Mouse (Mus musculus) gastrocnemius, adult 2 months (tissue): Measurements from ENCODE around the gene Nploc4. TPM values are rescaled to one million over a fixed set of nuclear protein-coding genes. Genes with fewer than 3 reads are reported as not detected.

Source experiments
- DNase-seq: peaks from one replicate; pipeline ENCODE4 v3.0.0; 2022
- H3K27ac ChIP-seq: fragments of 200-600 bp; 2 replicates; pipeline ENCODE4 v1.8.1; 2022; ENCODE audit warnings: mild to moderate bottlenecking
- H3K4me3 ChIP-seq: fragments of 200-600 bp; 2 replicates; pipeline ENCODE4 v1.8.1; 2022; ENCODE audit warnings: mild to moderate bottlenecking, moderate library complexity
- CTCF ChIP-seq: fragments of 200-600 bp; IDR thresholded peaks from 2 replicates; pipeline ENCODE4 v1.8.1; 2022; ENCODE audit warnings: antibody characterized with exemption, mild to moderate bottlenecking, moderate library complexity
- intact Hi-C: fragments of 180-260 bp; cut with DNase I; formaldehyde crosslinking; loops from one replicate; pipeline ENCODE4 v1.15.1; 2025
- microRNA-seq: library from miRNA; unstranded; fragments of <30 nt; microRNA quantifications from one replicate; pipeline ENCODE4 v1.2.0, GENCODE M21; 2021
- total RNA-seq, 2 experiments: library from RNA; stranded (reverse); gene quantifications; 2 replicates each; pipeline ENCODE4 v1.2.3; 2021

Nploc4 gene
- total RNA-seq, 2 experiments from 2014 or later = 75.8 to 94.9 TPM

- peak overlapping the region; percentile 60 for H3K27ac ChIP-seq
- intact Hi-C loops = no loop called here
- peak overlapping the region; percentile 57 for H3K4me3 ChIP-seq
- DNase-seq = peak; percentile 44
- TF ChIP-seq CTCF = no peak
Measured at GRCm38 (mm10) chr11:120345067-120345681, 92.3 kb downstream of the Nploc4 start.

GRCm38 (mm10) chr11:120344310-120344920, 93.1 kb downstream of the Nploc4 start:
- no peak for TF ChIP-seq CTCF
- no peak for DNase-seq
- Histone ChIP-seq H3K27ac (peak overlapping the region; percentile 48), H3K4me3 (peak overlapping the region; percentile 57; the same call in 1 of the 2 replicates)
- intact Hi-C loops = no loop called here

GRCm38 (mm10) chr11:120343519-120344309, 93.8 kb downstream of the Nploc4 start:
- DNase-seq = peak; percentile 39
- H3K27ac ChIP-seq = peak overlapping the region; percentile 48; the same call in 1 of the 2 replicates
- intact Hi-C loops = no loop called here
- TF ChIP-seq CTCF = no peak
- H3K4me3 ChIP-seq = no peak overlapping the region

GRCm38 (mm10) chr11:120342656-120343160, 94.8 kb downstream of the Nploc4 start:
- Histone ChIP-seq H3K27ac (no peak overlapping the region), H3K4me3 (no peak overlapping the region)
- intact Hi-C loops = no loop called here
- no peak for TF ChIP-seq CTCF
- no peak for DNase-seq

- DNase-seq = no peak
- Histone ChIP-seq H3K4me3 (no peak overlapping the region), H3K27ac (no peak overlapping the region)
- intact Hi-C loops = loop anchor here (2.0 kb wide), 1 partner anchor 31 kb away; no protein-coding TSS in a partner anchor
- no peak for TF ChIP-seq CTCF
Measured at GRCm38 (mm10) chr11:120341661-120342060, 95.8 kb downstream of the Nploc4 start.

GRCm38 (mm10) chr11:120339978-120340513, 97.5 kb downstream of the Nploc4 start:
- H3K27ac ChIP-seq = no peak overlapping the region
- no peak overlapping the region for H3K4me3 ChIP-seq
- intact Hi-C loops = loop anchor here (2.0 kb wide), 1 partner anchor 29 kb away; no protein-coding TSS in a partner anchor
- DNase-seq = no peak
- TF ChIP-seq CTCF = no peak

GRCm38 (mm10) chr11:120338786-120339185, 98.7 kb downstream of the Nploc4 start:
- no peak for TF ChIP-seq CTCF
- DNase-seq = no peak
- intact Hi-C loops = no loop called here
- H3K4me3 ChIP-seq = no peak overlapping the region
- no peak overlapping the region for H3K27ac ChIP-seq

GRCm38 (mm10) chr11:120337447-120337846, 100.1 kb downstream of the Nploc4 start:
- intact Hi-C loops = no loop called here
- Histone ChIP-seq H3K4me3 (no peak overlapping the region), H3K27ac (no peak overlapping the region)
- no peak for TF ChIP-seq CTCF
- no peak for DNase-seq

GRCm38 (mm10) chr11:120335431-120336021, 102.0 kb downstream of the Nploc4 start:
- intact Hi-C loops = no loop called here
- Histone ChIP-seq H3K27ac (no peak overlapping the region), H3K4me3 (no peak overlapping the region)
- no peak for TF ChIP-seq CTCF
- DNase-seq = no peak

Small RNA genes within 50 kb of the gene (microRNA-seq; reads per million reads assigned to microRNA genes)
- gene Gm23419 (not detected), gene Mir6935 (not detected)

Other genes with a start within 250 kb of the Nploc4 start
- gene Bahcc1, start 204.8 kb downstream of the Nploc4 start, total RNA-seq = 1 to 10 TPM; 3.5 to 5.3 TPM
- 100 to 1,000 TPM; 201 to 262 TPM for gene Actg1, start 89.2 kb downstream of the Nploc4 start, total RNA-seq
- gene Fscn2, start 76.2 kb downstream of the Nploc4 start, total RNA-seq = under 1 TPM in 1 of 2 experiments, not detected in 1; 0.87 TPM
- gene Faap100, start 58.9 kb downstream of the Nploc4 start, total RNA-seq = 10 to 100 TPM; 18.5 to 18.8 TPM
- gene Tspan10, start 4.9 kb upstream of the Nploc4 start, total RNA-seq = 1 to 10 TPM in 1 of 2 experiments, not detected in 1; 1.1 TPM
- gene Pde6g, start 15.8 kb upstream of the Nploc4 start, total RNA-seq = 1 to 10 TPM in 1 of 2 experiments, under 1 TPM in 1; 0.41 to 1.2 TPM
- 10 to 100 TPM; 19.1 to 31.8 TPM for gene Oxld1, start 20.4 kb upstream of the Nploc4 start, total RNA-seq
- gene Ccdc137, start 20.4 kb upstream of the Nploc4 start, total RNA-seq = 1 to 10 TPM; 5.2 to 7.2 TPM
- 1 to 10 TPM; 5.6 to 6.3 TPM for gene Arl16, start 29.9 kb upstream of the Nploc4 start, total RNA-seq
- gene Mrpl12, start 46.9 kb upstream of the Nploc4 start, total RNA-seq = 100 to 1,000 TPM; 120 to 177 TPM
- 1 to 10 TPM; 2.8 to 4.1 TPM for gene Slc25a10, start 54.1 kb upstream of the Nploc4 start, total RNA-seq
- under 1 TPM in 1 of 2 experiments, not detected in 1; 0.33 TPM for gene Gcgr, start 93.0 kb upstream of the Nploc4 start, total RNA-seq
- 10 to 100 TPM; 21.7 to 22.1 TPM for gene Mcrip1, start 112.0 kb upstream of the Nploc4 start, total RNA-seq
- gene Ppp1r27, start 113.4 kb upstream of the Nploc4 start, total RNA-seq = 100 to 1,000 TPM; 188 to 418 TPM
- 100 to 1,000 TPM; 201 to 240 TPM for gene P4hb, start 135.5 kb upstream of the Nploc4 start, total RNA-seq
- 10 to 100 TPM; 72.1 to 89.6 TPM for gene Arhgdia, start 143.9 kb upstream of the Nploc4 start, total RNA-seq
- 10 to 100 TPM; 36.0 to 44.7 TPM for gene Alyref, start 160.7 kb upstream of the Nploc4 start, total RNA-seq
- gene Anapc11, start 160.7 kb upstream of the Nploc4 start, total RNA-seq = 10 to 100 TPM; 45.3 to 58.5 TPM
- under 1 TPM in 1 of 2 experiments, not detected in 1; 0.78 TPM for gene Npb, start 170.8 kb upstream of the Nploc4 start, total RNA-seq
- 10 to 100 TPM; 30.6 to 39.2 TPM for gene Pcyt2, start 180.2 kb upstream of the Nploc4 start, total RNA-seq
- gene Sirt7, start 187.5 kb upstream of the Nploc4 start, total RNA-seq = 1 to 10 TPM; 4.1 to 4.7 TPM
- gene Mafg, start 195.9 kb upstream of the Nploc4 start, total RNA-seq = 10 to 100 TPM; 53.1 to 68.2 TPM
- 1 to 10 TPM; 3.5 to 3.8 TPM for gene Pycr1, start 206.1 kb upstream of the Nploc4 start, total RNA-seq
- 100 to 1,000 TPM; 109 to 157 TPM for gene Myadml2, start 210.4 kb upstream of the Nploc4 start, total RNA-seq
- not detected for gene Notum, start 223.5 kb upstream of the Nploc4 start, total RNA-seq
- 10 to 100 TPM; 31.2 to 32.4 TPM for gene Aspscr1, start 235.3 kb upstream of the Nploc4 start, total RNA-seq